Mouse (Mus musculus): ENCODE data around the gene Lpar1.

- no peak for TF ChIP-seq POLR2A (IDR thresholded peaks at IDR 0.05; ENCODE audit: borderline replicate concordance, insufficient read depth, low read length)
- no peak for TF ChIP-seq CTCF (IDR thresholded peaks at IDR 0.05; ENCODE audit: borderline replicate concordance, insufficient read depth, low read depth, low read length)
These were observed 130.3 kb downstream of the Lpar1 start for GRCm38 (mm10) chr4:58423276-58423930.

Data from cerebellum, adult 2 months (tissue).